15 mouse cellular contexts compared by ENCODE assay signal in the genomic region with DNA sequence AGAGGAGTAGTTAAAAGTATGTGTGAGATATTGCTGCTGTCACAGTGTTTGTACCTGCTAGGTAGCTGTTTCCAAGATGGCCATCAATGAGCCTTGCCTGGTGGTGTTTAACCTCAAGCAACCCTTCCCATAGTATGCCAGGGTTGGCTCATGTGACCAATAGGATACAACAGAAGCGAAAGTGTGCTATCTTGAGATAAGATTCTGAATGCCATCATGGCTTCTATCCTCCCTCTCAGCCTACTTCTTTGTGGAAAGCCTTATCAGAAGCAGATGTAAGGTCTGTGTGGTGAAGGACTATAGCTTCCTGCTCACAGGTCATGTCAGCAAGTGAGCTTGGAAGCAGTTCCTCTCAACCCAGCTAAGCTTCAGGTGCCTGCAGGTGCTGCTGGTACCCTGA. TPM values are rescaled to one million over a fixed set of nuclear protein-coding genes. Genes with fewer than 3 reads are reported as not detected.
DNase-seq lines count a peak whose midpoint lies in the region; ATAC-seq and TF ChIP-seq lines count a peak whose summit lies in the region.
"Had no signal": no experiment of that assay in that cellular context is flagged by ENCODE, and none has a peak within 500 bp of the region (broad histone marks: within the 10 kb centered on the region; RNA-seq: fewer than 3 reads in every experiment).

No protein-coding gene starts in this region.

- H3K79me2 ChIP-seq in MEL (ENCODE audit: control insufficient read depth, insufficient read depth, low read length, poor library complexity) = no peaks in the 10 kb centered on the region

- H3K4me2 ChIP-seq in forebrain, embryonic 14.5 days (ENCODE audit: low read length) = no peak overlapping the region
- H3K4me2 ChIP-seq: heart, embryonic 13.5 days; lung, embryonic 14.5 days had no signal

- H3K27ac ChIP-seq in MEL (ENCODE audit: control insufficient read depth, low read depth, low read length) = peak overlapping the region; percentile 93
- H3K27ac ChIP-seq in forebrain, embryonic 14.5 days (ENCODE audit: low read depth, low read length) = no peak overlapping the region
- H3K27ac ChIP-seq: heart, embryonic 13.5 days; layer of hippocampus, adult 2 months had no signal

- H3K9ac ChIP-seq in MEL (ENCODE audit: control insufficient read depth, low read depth, low read length, poor library complexity, severe bottlenecking) = peak overlapping the region; percentile 9
- no peak overlapping the region for H3K9ac ChIP-seq in forebrain, embryonic 14.5 days (ENCODE audit: low read length)
- H3K9ac ChIP-seq: forebrain, postnatal 0 days; heart, embryonic 13.5 days; lung, embryonic 14.5 days had no signal

- no peak for TF ChIP-seq POLR2A in MEL (IDR thresholded peaks at IDR 0.05; ENCODE audit: control insufficient read depth in 1 of 2, insufficient read depth in 1 of 2, low read depth in 1 of 2, low read length in 2 of 2, poor library complexity in 1 of 2)

- H3K4me3 ChIP-seq in MEL (ENCODE audit: control insufficient read depth in 1 of 2, insufficient read depth in 1 of 2, low read depth in 2 of 2, low read length in 2 of 2) = no peak overlapping the region
- no peak overlapping the region for H3K4me3 ChIP-seq in forebrain, embryonic 14.5 days (ENCODE audit: low read depth, low read length)
- H3K4me3 ChIP-seq: heart, embryonic 13.5 days; layer of hippocampus, adult 2 months; megakaryocyte, embryonic 14.5 days had no signal

- TF ChIP-seq CTCF in MEL (IDR thresholded peaks at IDR 0.05 in 2 of 3, conservative IDR thresholded peaks at IDR 0.05 in 1 of 3; ENCODE audit: control insufficient read depth in 1 of 3, insufficient read depth in 1 of 3, low read depth in 2 of 3, low read length in 3 of 3, poor library complexity in 1 of 3, severe bottlenecking in 1 of 3) = no peak

- H3K4me1 ChIP-seq in MEL (ENCODE audit: control insufficient read depth in 1 of 2, insufficient read depth in 2 of 2, low read length in 2 of 2) = peaks cover 23 to 25% of the 10 kb centered on the region in 2 experiments
- H3K4me1 ChIP-seq in forebrain, embryonic 14.5 days (ENCODE audit: control insufficient read depth, insufficient read depth, low read length) = no peaks in the 10 kb centered on the region

- no peaks in the 10 kb centered on the region for H3K27me3 ChIP-seq in MEL (ENCODE audit: control insufficient read depth in 1 of 2, insufficient read depth in 2 of 2, low read length in 2 of 2)
- H3K27me3 ChIP-seq in forebrain, embryonic 14.5 days (replicated peaks; ENCODE audit: control insufficient read depth, insufficient read depth, low read length) = no peaks in the 10 kb centered on the region
- H3K27me3 ChIP-seq: heart, embryonic 13.5 days had no signal

- 97% methylated on average over 1 of the region's 1 CpGs for WGBS in forebrain, embryonic 14.5 days

- no peaks in the 10 kb centered on the region for H3K9me3 ChIP-seq in MEL (replicated peaks; ENCODE audit: insufficient read depth, low read length)
- no peaks in the 10 kb centered on the region for H3K9me3 ChIP-seq in forebrain, embryonic 14.5 days (replicated peaks; ENCODE audit: control insufficient read depth, low read length)
- H3K9me3 ChIP-seq: heart, embryonic 13.5 days had no signal

- no peak for TF ChIP-seq RAD21 in MEL (IDR thresholded peaks at IDR 0.05; ENCODE audit: low read depth, low read length)

- H3K36me3 ChIP-seq in MEL (ENCODE audit: control insufficient read depth in 1 of 2, insufficient read depth in 2 of 2, low read length in 2 of 2) = peaks cover 0 to 23% of the 10 kb centered on the region in 2 experiments; a peak in 2 of 4 replicates
- H3K36me3 ChIP-seq in forebrain, embryonic 14.5 days (ENCODE audit: control insufficient read depth, insufficient read depth, low read length) = no peaks in the 10 kb centered on the region
- H3K36me3 ChIP-seq: heart, embryonic 13.5 days had no signal

- peak; percentile 99 to 100 for TF ChIP-seq EP300 in MEL (IDR thresholded peaks at IDR 0.05; ENCODE audit: low read depth in 1 of 2, low read length in 2 of 2)

- peak; percentile 94 for DNase-seq in MEL (ENCODE audit: low read depth, low spot score)
- peak; percentile 86 for DNase-seq in c-Kit-positive CD71-positive TER-119-negative erythroid progenitor cells, embryonic 14.5 days (ENCODE audit: low read depth)
- peak; percentile 65 for DNase-seq in liver
- DNase-seq in cerebellum, postnatal 25 days = no peak
- DNase-seq in forebrain, embryonic 14.5 days (ENCODE audit: low spot score) = no peak
- DNase-seq in spleen, adult 18-20 months = no peak
- DNase-seq: adrenal gland, postnatal 25 days; cerebellum, postnatal 10 days; forebrain, postnatal 0 days; heart, postnatal 4 days; lung, embryonic 14.5 days had no signal

- peak; percentile 54 for ATAC-seq in megakaryocyte, adult 5-6 weeks (ENCODE audit: poor library complexity, severe bottlenecking)
- ATAC-seq in forebrain, embryonic 14.5 days = no peak
- ATAC-seq: forebrain, postnatal 0 days had no signal

TF ChIP-seq in MEL, 35 proteins besides CTCF, POLR2A, EP300 and RAD21:
- TF ChIP-seq TAL1 (IDR thresholded peaks at IDR 0.05; ENCODE audit: low read length) (peak; percentile 99), ZKSCAN1 (IDR thresholded peaks at IDR 0.05; ENCODE audit: low read depth, low read length) (no peak), ZMIZ1 (IDR thresholded peaks at IDR 0.05; ENCODE audit: low read depth, low read length) (no peak), MYC (IDR thresholded peaks at IDR 0.05; ENCODE audit: low read depth, low read length) (peak; percentile 90), SIN3A (IDR thresholded peaks at IDR 0.05; ENCODE audit: low read length) (peak; percentile 90), JUND (IDR thresholded peaks at IDR 0.05; ENCODE audit: low read depth, low read length) (peak; percentile 45; the same call in 1 of the 2 replicates), GABPA (IDR thresholded peaks at IDR 0.05; ENCODE audit: low read depth, low read length) (no peak), TCF12 (IDR thresholded peaks at IDR 0.05; ENCODE audit: low read depth, low read length) (peak; percentile 99), MAX (IDR thresholded peaks at IDR 0.05; ENCODE audit: low read length) (peak; percentile 86), UBTF (IDR thresholded peaks at IDR 0.05; ENCODE audit: borderline replicate concordance, insufficient read depth, low read depth, low read length) (no peak), HCFC1 (IDR thresholded peaks at IDR 0.05; ENCODE audit: low read depth, low read length) (peak; percentile 67), NRF1 (IDR thresholded peaks at IDR 0.05; ENCODE audit: insufficient read depth, low read depth, low read length, poor library complexity, severe bottlenecking) (no peak), MYB (IDR thresholded peaks at IDR 0.05; ENCODE audit: low read depth, low read length) (peak; percentile 79), ZC3H11A (IDR thresholded peaks at IDR 0.05; ENCODE audit: low read depth, low read length) (no peak), ELF1 (IDR thresholded peaks at IDR 0.05; ENCODE audit: low read depth, low read length) (no peak), USF1 (IDR thresholded peaks at IDR 0.05; ENCODE audit: low read depth, low read length) (peak; percentile 94), GATA1 (IDR thresholded peaks at IDR 0.05; ENCODE audit: low read depth, low read length) (peak; percentile 99), TBP (IDR thresholded peaks at IDR 0.05; ENCODE audit: low read depth, low read length) (peak; percentile 49; the same call in 1 of the 2 replicates), MAZ (IDR thresholded peaks at IDR 0.05; ENCODE audit: low read depth, low read length) (peak; percentile 40; the same call in 1 of the 2 replicates), CHD1 (IDR thresholded peaks at IDR 0.05; ENCODE audit: low read depth, low read length) (no peak), MXI1 (IDR thresholded peaks at IDR 0.05; ENCODE audit: low read depth, low read length) (no peak), POLR2AphosphoS2 (IDR thresholded peaks at IDR 0.05; ENCODE audit: low read length) (no peak), E2F4 (IDR thresholded peaks at IDR 0.05; ENCODE audit: borderline replicate concordance, low read depth, low read length) (no peak), RCOR1 (IDR thresholded peaks at IDR 0.05; ENCODE audit: low read depth, low read length) (peak; percentile 86), KAT2A (conservative IDR thresholded peaks at IDR 0.05; ENCODE audit: low read depth, low read length) (no peak), SMC3 (IDR thresholded peaks at IDR 0.05; ENCODE audit: low read depth, low read length) (no peak), NELFE (IDR thresholded peaks at IDR 0.05; ENCODE audit: low read depth, low read length) (peak; percentile 12; the same call in 1 of the 2 replicates), POLR2AphosphoS5 (IDR thresholded peaks at IDR 0.05; ENCODE audit: borderline replicate concordance, low read depth, low read length) (no peak), USF2 (IDR thresholded peaks at IDR 0.05; ENCODE audit: borderline replicate concordance in 1 of 2, insufficient read depth in 1 of 2, low read depth in 1 of 2, low read length in 2 of 2) (peak in 1 of 2 experiments; percentile 66; a peak in 1 of 4 replicates), ETS1 (IDR thresholded peaks at IDR 0.05; ENCODE audit: low read depth, low read length) (peak; percentile 98), CHD2 (IDR thresholded peaks at IDR 0.05; ENCODE audit: low read length) (no peak; the same call in 1 of the 2 replicates), ZNF384 (IDR thresholded peaks at IDR 0.05; ENCODE audit: low read depth, low read length) (no peak; the same call in 1 of the 2 replicates), MEF2A (IDR thresholded peaks at IDR 0.05; ENCODE audit: extremely low read depth, insufficient replicate concordance, low read depth, low read length, poor library complexity, severe bottlenecking) (no peak), MAFK (IDR thresholded peaks at IDR 0.05; ENCODE audit: borderline replicate concordance, low read depth, low read length) (peak; percentile 51; the same call in 1 of the 2 replicates), BHLHE40 (IDR thresholded peaks at IDR 0.05; ENCODE audit: borderline replicate concordance, low read depth, low read length) (peak; percentile 94)

RNA-seq across cellular contexts. Expression of gene Usp6nl, which starts 36.7 kb away (rescaled TPM):
- total RNA-seq in MEL (2012; rRNA removed) = 8.9 and 11.2 TPM in 2 replicates
- 10 to 100 TPM; 24.8 to 67.1 TPM for polyA plus RNA-seq in MEL (2012; ENCODE audit: insufficient read depth in 1 of 2, insufficient read length in 2 of 2, low read depth in 1 of 2, low replicate concordance in 2 of 2, missing spikeins in 1 of 2)
- total RNA-seq in megakaryocyte, adult 5-6 weeks (2015) = 7.3 and 8.2 TPM in 2 replicates
- total RNA-seq in megakaryocyte, adult 5-6 weeks (2017) = 6.1 and 7.2 TPM in 2 replicates
- 6.6 and 9.8 TPM in 2 replicates for polyA plus RNA-seq in forebrain, embryonic 14.5 days (2014; fragmentation: Nextera tagmentation; extraction: Ambion mirVana)

Comparison
In these comparisons a context has a peak if more than half of its experiments do, and no peak if none do; other contexts are left out.
1. DNase-seq: peak in MEL (single experiment), c-Kit-positive CD71-positive TER-119-negative erythroid progenitor cells, embryonic 14.5 days (single experiment) and liver (single experiment); none in cerebellum, postnatal 25 days (0 of 2), forebrain, embryonic 14.5 days (single experiment) and spleen, adult 18-20 months (0 of 2).